ENCODE assay signal across 8 mouse cellular contexts in genomic region chr17:56036176-56036900, GRCm38 (mm10). TPM values are rescaled to one million over a fixed set of nuclear protein-coding genes. Genes with fewer than 3 reads are reported as not detected.
A peak's percentile ranks its signal among the peaks of the same experiment; 100 is the strongest.
DNase-seq lines count a peak whose midpoint lies in the region; ATAC-seq and TF ChIP-seq lines count a peak whose summit lies in the region.

Sh3gl1 (minus strand) TSS chr17:56036635.

- peaks cover 36% of the 10 kb centered on the region for H3K36me3 ChIP-seq in hindbrain, embryonic 10.5 days
- H3K36me3 ChIP-seq in lung, postnatal 0 days (ENCODE audit: insufficient read depth, low read length) = no peaks in the 10 kb centered on the region

- TF ChIP-seq CTCF in lung, postnatal 0 days (IDR thresholded peaks at IDR 0.05) = peak; percentile 100

- peak within 1 kb of the TSS; percentile 96 for H3K27ac ChIP-seq in hindbrain, embryonic 10.5 days
- peak within 1 kb of the TSS; percentile 95 for H3K27ac ChIP-seq in lung, postnatal 0 days (ENCODE audit: low read length)

- H3K9me3 ChIP-seq in hindbrain, embryonic 10.5 days = no peaks in the 10 kb centered on the region
- H3K9me3 ChIP-seq in lung, postnatal 0 days (ENCODE audit: low read length) = no peaks in the 10 kb centered on the region

- DNase-seq in MN1 (ENCODE audit: low spot score) = peak; percentile 99
- peak; percentile 100 for DNase-seq in cerebellum, adult 9-10 months
- peak; percentile 99 for DNase-seq in hindbrain, embryonic 10.5 days (ENCODE audit: low spot score)
- DNase-seq in layer of hippocampus, adult 9-11 months = peak; percentile 99
- DNase-seq in lung, postnatal 0 days (ENCODE audit: low spot score) = peak; percentile 99
- peak; percentile 100 for DNase-seq in ovary, postnatal 14 days (ENCODE audit: low spot score)
- DNase-seq in thymus, postnatal 14 days = peak; percentile 100

- peak; percentile 48; the same call in 1 of the 2 replicates for TF ChIP-seq EP300 in lung, postnatal 0 days (IDR thresholded peaks at IDR 0.05)

- peak within 1 kb of the TSS; percentile 86 for H3K4me3 ChIP-seq in hindbrain, embryonic 10.5 days
- H3K4me3 ChIP-seq in lung, postnatal 0 days (ENCODE audit: low read depth, low read length) = peak within 1 kb of the TSS; percentile 88

- under 1% methylated on average over 74 of the region's 74 CpGs for WGBS in hindbrain, embryonic 10.5 days
- under 1% methylated on average over 73 of the region's 74 CpGs for WGBS in lung, postnatal 0 days

- H3K4me2 ChIP-seq in lung, postnatal 0 days (replicated peaks; ENCODE audit: low read depth, low read length) = peak within 1 kb of the TSS; percentile 73

- H3K9ac ChIP-seq in lung, postnatal 0 days (replicated peaks; ENCODE audit: low read depth) = peak within 1 kb of the TSS; percentile 93

- peak; percentile 82 for ATAC-seq in frontal cortex, adult (ENCODE audit: low TSS enrichment)
- peak; percentile 92 for ATAC-seq in lung, postnatal 0 days

- no peaks in the 10 kb centered on the region for H3K27me3 ChIP-seq in hindbrain, embryonic 10.5 days (ENCODE audit: insufficient read depth, poor library complexity, severe bottlenecking)
- H3K27me3 ChIP-seq in lung, postnatal 0 days (replicated peaks; ENCODE audit: insufficient read depth, low read length) = no peaks in the 10 kb centered on the region

- peaks cover 41% of the 10 kb centered on the region for H3K4me1 ChIP-seq in hindbrain, embryonic 10.5 days (replicated peaks)
- peaks cover 19% of the 10 kb centered on the region; the same call in 1 of the 2 replicates for H3K4me1 ChIP-seq in lung, postnatal 0 days (ENCODE audit: insufficient read depth, low read depth, low read length)

RNA-seq across cellular contexts. Expression of gene Sh3gl1, which starts in this region (rescaled TPM):
- 161 and 163 TPM in 2 replicates for polyA plus RNA-seq in hindbrain, embryonic 10.5 days (2016; fragmentation: Nextera tagmentation; extraction: Ambion mirVana)
- polyA plus RNA-seq in lung, postnatal 0 days (2015; fragmentation: Nextera tagmentation; extraction: Ambion mirVana) = 97.1 and 105 TPM in 2 replicates

Comparison
In these comparisons a context has a peak if more than half of its experiments do, and no peak if none do; other contexts are left out.
1. Peak in every context shown above with its lines: DNase-seq, ATAC-seq, H3K4me3 ChIP-seq and H3K27ac ChIP-seq.